Mouse (Mus musculus): Measurements from ENCODE around the gene Pon1. TPM values are rescaled to one million over a fixed set of nuclear protein-coding genes. Genes with fewer than 3 reads are reported as not detected.

The Pon1 gene
- polyA plus RNA-seq, 1 experiment from 2014 or later = not detected

GRCm38 (mm10) chr6:5177967-5178891, 15.5 kb downstream of the Pon1 start:
- WGBS = 59% methylated on average over 19 of the region's 19 CpGs

GRCm38 (mm10) chr6:5174179-5174812, 19.4 kb downstream of the Pon1 start:
- Histone ChIP-seq H3K9me3 (no peaks in the 10 kb centered on the region), H3K4me1 (no peaks in the 10 kb centered on the region), H3K4me3 (no peak overlapping the region), H3K4me2 (no peak overlapping the region), H3K36me3 (no peaks in the 10 kb centered on the region), H3K27ac (replicated peaks) (no peak overlapping the region), H3K27me3 (replicated peaks) (no peaks in the 10 kb centered on the region), H3K9ac (no peak overlapping the region)
- no peak for ATAC-seq (ENCODE audit: extremely low read depth, insufficient number of reproducible peaks, low FRiP score, low TSS enrichment)
- 79% methylated on average over 10 of the region's 10 CpGs for WGBS

More at GRCm38 (mm10) chr6:5177967-5178891, 15.5 kb downstream of the Pon1 start:
- H3K4me2 ChIP-seq = peak overlapping the region; percentile 59
- ATAC-seq (ENCODE audit: extremely low read depth, insufficient number of reproducible peaks, low FRiP score, low TSS enrichment) = no peak
- H3K4me3 ChIP-seq = peak overlapping the region; percentile 14; the same call in 1 of the 2 replicates
- no peaks in the 10 kb centered on the region for H3K9me3 ChIP-seq
- no peaks in the 10 kb centered on the region for H3K4me1 ChIP-seq
- 0 out of 2 replicates have a peak overlapping the region, but pooled peaks have one; percentile 19 for H3K9ac ChIP-seq
- H3K36me3 ChIP-seq = no peaks in the 10 kb centered on the region
- no peak overlapping the region for H3K27ac ChIP-seq (replicated peaks)
- H3K27me3 ChIP-seq (replicated peaks) = no peaks in the 10 kb centered on the region

- H3K4me1 ChIP-seq = no peaks in the 10 kb centered on the region
- H3K27me3 ChIP-seq (replicated peaks) = no peaks in the 10 kb centered on the region
- no peaks in the 10 kb centered on the region for H3K36me3 ChIP-seq
- no peaks in the 10 kb centered on the region for H3K9me3 ChIP-seq
- H3K4me3 ChIP-seq = no peak overlapping the region
- H3K9ac ChIP-seq = no peak overlapping the region
- H3K27ac ChIP-seq (replicated peaks) = no peak overlapping the region
- whole genome bisulfite sequencing = 56% methylated on average over 9 of the region's 9 CpGs
- no peak overlapping the region for H3K4me2 ChIP-seq
- no peak for ATAC-seq (ENCODE audit: extremely low read depth, insufficient number of reproducible peaks, low FRiP score, low TSS enrichment)
Measured at GRCm38 (mm10) chr6:5172571-5172970, 21.2 kb downstream of the Pon1 start.

- H3K4me3 ChIP-seq = no peak overlapping the region
- H3K4me2 ChIP-seq = no peak overlapping the region
- no peaks in the 10 kb centered on the region for H3K36me3 ChIP-seq
- H3K4me1 ChIP-seq = no peaks in the 10 kb centered on the region; the same call in 1 of the 2 replicates
- H3K27me3 ChIP-seq (replicated peaks) = no peaks in the 10 kb centered on the region
- no peak for ATAC-seq (ENCODE audit: extremely low read depth, insufficient number of reproducible peaks, low FRiP score, low TSS enrichment)
- H3K9me3 ChIP-seq = no peaks in the 10 kb centered on the region
- H3K9ac ChIP-seq = no peak overlapping the region
- H3K27ac ChIP-seq (replicated peaks) = no peak overlapping the region
- 81% methylated on average over 4 of the region's 4 CpGs for WGBS
Measured at GRCm38 (mm10) chr6:5171418-5171817, 22.3 kb downstream of the Pon1 start.

DNA sequence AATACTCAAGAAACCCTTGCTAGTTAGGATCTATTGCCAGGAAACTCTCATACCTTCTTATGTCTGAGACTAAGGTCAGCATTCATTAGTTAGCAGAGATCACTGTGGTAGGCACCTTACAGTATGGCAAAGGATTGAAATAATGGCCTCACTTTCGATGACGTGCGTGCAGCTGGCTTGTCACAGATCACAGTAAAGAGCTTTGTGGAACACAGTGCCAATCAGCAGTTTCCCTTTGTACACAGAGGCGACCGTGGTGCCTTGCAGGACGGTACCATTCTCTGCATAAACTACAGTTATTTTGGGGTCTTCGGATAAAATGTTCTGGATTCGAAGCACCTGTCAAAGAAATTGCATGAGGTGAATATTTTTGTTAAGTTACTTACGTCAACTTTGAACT, 25.6 kb downstream of the Pon1 start:
- H3K4me3 ChIP-seq = no peak overlapping the region
- no peaks in the 10 kb centered on the region for H3K9me3 ChIP-seq
- peaks cover 7% of the 10 kb centered on the region for H3K4me1 ChIP-seq
- no peak overlapping the region for H3K9ac ChIP-seq
- WGBS = 74% methylated on average over 9 of the region's 9 CpGs
- no peak overlapping the region for H3K4me2 ChIP-seq
- no peaks in the 10 kb centered on the region for H3K27me3 ChIP-seq (replicated peaks)
- H3K27ac ChIP-seq (replicated peaks) = no peak overlapping the region
- H3K36me3 ChIP-seq = no peaks in the 10 kb centered on the region
- ATAC-seq (ENCODE audit: extremely low read depth, insufficient number of reproducible peaks, low FRiP score, low TSS enrichment) = no peak

DNA sequence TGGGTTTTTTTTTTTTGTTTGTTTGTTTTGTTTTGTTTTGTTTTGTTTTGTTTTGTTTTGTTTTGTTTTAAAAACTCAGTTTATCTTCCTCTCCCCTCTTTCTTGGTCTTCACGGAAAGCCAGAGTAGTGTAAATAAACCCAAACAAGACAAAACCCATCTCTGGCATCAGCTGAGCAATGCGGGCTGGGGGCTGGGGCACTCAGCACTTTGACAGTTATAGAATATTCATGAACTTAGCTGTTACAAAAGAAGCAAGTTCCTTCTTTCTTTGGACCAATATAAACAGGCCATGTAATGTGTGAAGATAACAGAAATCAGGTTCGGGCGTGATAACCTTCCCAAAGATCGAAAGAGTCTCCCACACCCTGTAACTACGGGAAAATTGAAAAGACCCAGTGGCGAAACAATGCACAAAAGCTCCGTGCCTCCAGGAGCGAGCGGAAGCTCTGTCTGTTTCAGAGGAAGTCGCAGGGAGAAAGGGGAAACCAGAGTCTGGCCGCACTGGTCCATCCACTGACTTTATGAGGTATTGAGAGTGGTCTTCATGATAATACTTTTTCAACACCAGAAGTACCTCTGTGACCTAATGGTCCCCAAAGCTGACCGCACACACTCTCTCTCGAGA, 26.6 kb downstream of the Pon1 start:
- Histone ChIP-seq H3K27ac (replicated peaks) (peak overlapping the region; percentile 2; the same call in 1 of the 2 replicates), H3K9ac (no peak overlapping the region), H3K9me3 (no peaks in the 10 kb centered on the region), H3K27me3 (replicated peaks) (no peaks in the 10 kb centered on the region), H3K4me3 (peak overlapping the region; percentile 14; the same call in 1 of the 2 replicates), H3K4me1 (peaks cover 7% of the 10 kb centered on the region), H3K36me3 (no peaks in the 10 kb centered on the region), H3K4me2 (peak overlapping the region; percentile 52)
- 33% methylated on average over 14 of the region's 14 CpGs for WGBS
- no peak for ATAC-seq (ENCODE audit: extremely low read depth, insufficient number of reproducible peaks, low FRiP score, low TSS enrichment)

DNA sequence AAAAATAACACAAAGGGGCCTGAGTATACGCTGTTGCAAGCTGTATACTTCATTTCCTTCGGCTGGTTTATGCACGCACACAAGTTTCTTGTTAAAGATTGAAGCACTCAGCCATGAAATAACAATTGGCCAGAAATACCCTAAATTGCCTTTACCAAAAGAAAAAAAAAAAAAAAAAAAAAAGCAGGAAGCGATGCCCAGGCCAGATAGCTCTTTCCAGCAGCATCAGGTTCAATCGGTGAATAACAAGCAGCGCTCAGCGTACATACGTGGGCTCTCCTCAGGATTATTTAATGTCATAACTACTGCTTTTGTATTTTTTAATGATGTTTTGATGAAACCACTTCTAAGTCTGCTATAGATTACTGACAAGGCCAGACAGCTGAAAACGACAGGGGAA, 28.9 kb downstream of the Pon1 start:
- Histone ChIP-seq H3K9ac (no peak overlapping the region), H3K36me3 (peaks cover 10% of the 10 kb centered on the region), H3K27ac (replicated peaks) (peak overlapping the region; percentile 53), H3K4me1 (peaks cover 7% of the 10 kb centered on the region), H3K27me3 (replicated peaks) (no peaks in the 10 kb centered on the region), H3K4me2 (no peak overlapping the region), H3K9me3 (no peaks in the 10 kb centered on the region), H3K4me3 (no peak overlapping the region)
- WGBS = 64% methylated on average over 9 of the region's 9 CpGs
- ATAC-seq (ENCODE audit: extremely low read depth, insufficient number of reproducible peaks, low FRiP score, low TSS enrichment) = no peak

DNA sequence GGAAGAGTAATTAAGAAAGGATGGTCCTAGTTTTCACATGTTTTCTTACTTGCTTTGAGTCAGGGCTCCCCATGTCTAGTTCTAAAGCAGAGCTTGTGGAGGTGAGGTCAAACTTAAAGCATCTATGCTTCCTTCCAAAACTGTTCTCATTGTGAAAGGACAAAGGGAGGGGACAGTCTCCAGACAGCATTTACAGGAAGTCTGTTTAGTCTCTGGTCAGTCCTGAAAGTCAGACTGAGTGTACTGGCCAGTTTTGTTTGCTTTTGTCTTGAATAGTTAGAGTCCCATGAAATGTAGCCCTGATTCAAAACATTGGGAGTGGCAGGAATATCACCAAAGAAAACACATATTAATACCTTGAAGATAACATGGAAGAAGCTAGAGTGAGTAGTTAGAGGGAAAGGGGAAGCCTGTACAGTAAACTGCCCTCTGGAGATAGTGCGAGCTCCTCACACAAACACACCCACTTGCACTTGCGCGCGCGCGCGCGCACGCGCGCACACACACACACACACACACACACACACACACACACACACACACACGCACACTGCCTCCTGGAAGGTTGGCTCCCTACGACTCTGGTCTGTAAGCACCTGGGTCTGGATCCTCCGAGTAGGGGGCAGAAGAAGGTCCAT, 30.1 kb downstream of the Pon1 start:
- Histone ChIP-seq H3K4me1 (peaks cover 7% of the 10 kb centered on the region), H3K4me3 (no peak overlapping the region), H3K27ac (replicated peaks) (peak overlapping the region; percentile 61), H3K36me3 (peaks cover 22% of the 10 kb centered on the region), H3K9ac (no peak overlapping the region), H3K9me3 (no peaks in the 10 kb centered on the region), H3K27me3 (replicated peaks) (no peaks in the 10 kb centered on the region), H3K4me2 (0 out of 2 replicates have a peak overlapping the region, but pooled peaks have one; percentile 13)
- ATAC-seq (ENCODE audit: extremely low read depth, insufficient number of reproducible peaks, low FRiP score, low TSS enrichment) = no peak
- WGBS = 88% methylated on average over 10 of the region's 14 CpGs

GRCm38 (mm10) chr6:5162052-5162451, 31.7 kb downstream of the Pon1 start:
- no peak overlapping the region for H3K9ac ChIP-seq
- ATAC-seq (ENCODE audit: extremely low read depth, insufficient number of reproducible peaks, low FRiP score, low TSS enrichment) = no peak
- WGBS = 79% methylated on average over 6 of the region's 6 CpGs

GRCm38 (mm10) chr6:5159385-5159791, 34.4 kb downstream of the Pon1 start:
- Histone ChIP-seq H3K4me3 (no peak overlapping the region), H3K9ac (no peak overlapping the region), H3K4me1 (peaks cover 20% of the 10 kb centered on the region), H3K27ac (replicated peaks) (peak overlapping the region; percentile 59; the same call in 1 of the 2 replicates), H3K36me3 (peaks cover 41% of the 10 kb centered on the region), H3K9me3 (no peaks in the 10 kb centered on the region), H3K27me3 (replicated peaks) (no peaks in the 10 kb centered on the region), H3K4me2 (no peak overlapping the region)
- WGBS = 59% methylated on average over 7 of the region's 7 CpGs
- ATAC-seq (ENCODE audit: extremely low read depth, insufficient number of reproducible peaks, low FRiP score, low TSS enrichment) = no peak

More at GRCm38 (mm10) chr6:5162052-5162451, 31.7 kb downstream of the Pon1 start:
- Histone ChIP-seq H3K4me2 (no peak overlapping the region), H3K27ac (replicated peaks) (no peak overlapping the region), H3K36me3 (peaks cover 26% of the 10 kb centered on the region), H3K4me1 (peaks cover 10% of the 10 kb centered on the region), H3K9me3 (no peaks in the 10 kb centered on the region), H3K4me3 (no peak overlapping the region), H3K27me3 (replicated peaks) (no peaks in the 10 kb centered on the region)
